Mouse (Mus musculus) gastrocnemius, postnatal 4 days (tissue): Measurements from ENCODE around the gene Dedd2. TPM values are rescaled to one million over a fixed set of nuclear protein-coding genes. Genes with fewer than 3 reads are reported as not detected.

Experiments
- DNase-seq, 2 experiments: peaks; one replicate each; pipeline ENCODE4 v3.0.0; 2021 to 2022; ENCODE audit warnings: low spot score in 2 of 2, mixed read lengths in 2 of 2
- microRNA-seq: library from miRNA; unstranded; fragments of <30 nt; microRNA quantifications from one replicate; pipeline ENCODE4 v1.2.0, GENCODE M21; 2021
- total RNA-seq, 2 experiments: library from RNA; stranded (reverse); gene quantifications; 2 replicates each; pipeline ENCODE4 v1.2.3; 2021

The Dedd2 gene
- total RNA-seq, 2 experiments from 2014 or later: 6.6 to 8.3 TPM

- DNase-seq: peak in 1 of 2 experiments; percentile 34
Measured at GRCm38 (mm10) chr7:25181331-25181790, 39.1 kb downstream of the Dedd2 start.

GRCm38 (mm10) chr7:25180512-25180911 lies 39.9 kb downstream of the Dedd2 start:
- no peak for DNase-seq

GRCm38 (mm10) chr7:25179606-25180161 lies 40.7 kb downstream of the Dedd2 start, which contains the start of gene Pou2f2:
Pou2f2 (minus strand) TSS chr7:25179726.
- DNase-seq: peak in 1 of 2 experiments; percentile 62

- no peak for DNase-seq
Measured at GRCm38 (mm10) chr7:25178787-25179605, 41.4 kb downstream of the Dedd2 start.

GRCm38 (mm10) chr7:25178317-25178716 lies 42.1 kb downstream of the Dedd2 start:
- no peak for DNase-seq

GRCm38 (mm10) chr7:25174343-25174742 lies 46.1 kb downstream of the Dedd2 start:
- DNase-seq: no peak

GRCm38 (mm10) chr7:25172669-25173068 lies 47.7 kb downstream of the Dedd2 start:
- DNase-seq: no peak

GRCm38 (mm10) chr7:25170583-25170982 lies 49.8 kb downstream of the Dedd2 start:
- DNase-seq: no peak

- DNase-seq: no peak
Measured at GRCm38 (mm10) chr7:25166106-25166505, 54.3 kb downstream of the Dedd2 start.

- no peak for DNase-seq
Measured at GRCm38 (mm10) chr7:25156158-25156648, 64.2 kb downstream of the Dedd2 start.

GRCm38 (mm10) chr7:25155469-25156157 lies 64.8 kb downstream of the Dedd2 start:
- DNase-seq: no peak

- no peak for DNase-seq
Measured at GRCm38 (mm10) chr7:25154648-25155047, 65.8 kb downstream of the Dedd2 start.

GRCm38 (mm10) chr7:25153841-25154240 lies 66.6 kb downstream of the Dedd2 start:
- no peak for DNase-seq

- no peak for DNase-seq
Measured at GRCm38 (mm10) chr7:25151916-25152556, 68.4 kb downstream of the Dedd2 start.

- no peak for DNase-seq
Measured at GRCm38 (mm10) chr7:25151009-25151408, 69.4 kb downstream of the Dedd2 start.

- DNase-seq: no peak
Measured at GRCm38 (mm10) chr7:25150151-25150663, 70.2 kb downstream of the Dedd2 start.

Small RNA genes within 50 kb of the gene (microRNA-seq; reads per million reads assigned to microRNA genes)
- not detected for gene Mir7048

Other genes starting within 250 kb of the Dedd2 start
- gene Rabac1, start 247.9 kb downstream of the Dedd2 start, total RNA-seq: 100 to 1,000 TPM; 157 to 161 TPM
- under 1 TPM; 0.20 to 0.44 TPM for gene Atp1a3, start 214.7 kb downstream of the Dedd2 start, total RNA-seq
- 10 to 100 TPM; 14.6 to 17.1 TPM for gene Grik5, start 148.3 kb downstream of the Dedd2 start, total RNA-seq
- 10 to 100 TPM; 10.7 to 11.4 TPM for gene Zfp574, start 148.0 kb downstream of the Dedd2 start, total RNA-seq
- under 1 TPM; 0.52 to 0.91 TPM for gene Pou2f2, start 40.9 kb downstream of the Dedd2 start, total RNA-seq
- gene Zfp526, start 810 bp upstream of the Dedd2 start, total RNA-seq: 10 to 100 TPM; 10.6 to 11.3 TPM
- 10 to 100 TPM; 62.8 to 63.2 TPM for gene Gsk3a, start 17.2 kb upstream of the Dedd2 start, total RNA-seq
- gene Erf, start 30.1 kb upstream of the Dedd2 start, total RNA-seq: 10 to 100 TPM; 32.7 to 34.6 TPM
- 100 to 1,000 TPM; 107 to 113 TPM for gene Cic, start 47.1 kb upstream of the Dedd2 start, total RNA-seq
- 10 to 100 TPM; 27.1 to 33.1 TPM for gene Pafah1b3, start 77.4 kb upstream of the Dedd2 start, total RNA-seq
- not detected for gene Prr19, start 80.8 kb upstream of the Dedd2 start, total RNA-seq
- gene Tmem145, start 85.5 kb upstream of the Dedd2 start, total RNA-seq: under 1 TPM; 0.23 to 0.29 TPM
- gene Megf8, start 96.5 kb upstream of the Dedd2 start, total RNA-seq: 10 to 100 TPM; 34.9 to 40.4 TPM
- gene Cnfn, start 149.1 kb upstream of the Dedd2 start, total RNA-seq: not detected
- 10 to 100 TPM; 25.4 to 37.7 TPM for gene Lipe, start 178.1 kb upstream of the Dedd2 start, total RNA-seq
- not detected for gene Cxcl17, start 192.3 kb upstream of the Dedd2 start, total RNA-seq